Mouse (Mus musculus): ENCODE data around the gene F10. TPM values are rescaled to one million over a fixed set of nuclear protein-coding genes. Genes with fewer than 3 reads are reported as not detected.
"Not testable (repeated sequence)": the region's sequence is repeated elsewhere in the genome, so short reads cannot be mapped to it uniquely, and the experiment has no call there.

The F10 gene
- polyA plus RNA-seq, 1 experiment from 2014 or later = 111 TPM

- 64% methylated on average over 11 of the region's 11 CpGs for WGBS
- Histone ChIP-seq H3K9me3 (ENCODE audit: control insufficient read depth) (no peaks in the 10 kb centered on the region), H3K27me3 (replicated peaks; ENCODE audit: control insufficient read depth, insufficient read depth, low read length) (no peaks in the 10 kb centered on the region), H3K4me1 (replicated peaks; ENCODE audit: control insufficient read depth, insufficient read depth, low read length) (no peaks in the 10 kb centered on the region), H3K4me3 (ENCODE audit: low read depth, low read length) (no peak overlapping the region), H3K9ac (ENCODE audit: low read depth, low read length) (no peak overlapping the region), H3K4me2 (replicated peaks; ENCODE audit: low read depth) (no peak overlapping the region), H3K27ac (ENCODE audit: low read depth, low read length) (no peak overlapping the region), H3K36me3 (ENCODE audit: control insufficient read depth, insufficient read depth) (peaks cover 49% of the 10 kb centered on the region)
- ATAC-seq = no peak
- TF ChIP-seq CTCF (IDR thresholded peaks at IDR 0.05; ENCODE audit: low read depth) = no peak
Observed at GRCm38 (mm10) chr8:13073255-13073654, 36.1 kb downstream of the F10 start.

GRCm38 (mm10) chr8:13075044-13075443 is 37.9 kb downstream of the F10 start:
- no peaks in the 10 kb centered on the region for H3K27me3 ChIP-seq (replicated peaks; ENCODE audit: control insufficient read depth, insufficient read depth, low read length)
- H3K27ac ChIP-seq (ENCODE audit: low read depth, low read length) = no peak overlapping the region
- H3K4me3 ChIP-seq (ENCODE audit: low read depth, low read length) = no peak overlapping the region
- no peak for ATAC-seq
- TF ChIP-seq CTCF (IDR thresholded peaks at IDR 0.05; ENCODE audit: low read depth) = no peak
- WGBS = 85% methylated on average over 8 of the region's 8 CpGs
- peaks cover 66% of the 10 kb centered on the region for H3K36me3 ChIP-seq (ENCODE audit: control insufficient read depth, insufficient read depth)
- H3K9ac ChIP-seq (ENCODE audit: low read depth, low read length) = no peak overlapping the region
- H3K9me3 ChIP-seq (ENCODE audit: control insufficient read depth) = no peaks in the 10 kb centered on the region
- no peak overlapping the region for H3K4me2 ChIP-seq (replicated peaks; ENCODE audit: low read depth)
- H3K4me1 ChIP-seq (replicated peaks; ENCODE audit: control insufficient read depth, insufficient read depth, low read length) = no peaks in the 10 kb centered on the region

- not testable (repeated sequence) for H3K9me3 ChIP-seq (ENCODE audit: control insufficient read depth); H3K4me1 ChIP-seq (replicated peaks; ENCODE audit: control insufficient read depth, insufficient read depth, low read length); H3K27ac ChIP-seq (ENCODE audit: low read depth, low read length); H3K4me2 ChIP-seq (replicated peaks; ENCODE audit: low read depth); H3K9ac ChIP-seq (ENCODE audit: low read depth, low read length); ATAC-seq; H3K4me3 ChIP-seq (ENCODE audit: low read depth, low read length); H3K27me3 ChIP-seq (replicated peaks; ENCODE audit: control insufficient read depth, insufficient read depth, low read length)
- H3K36me3 ChIP-seq (ENCODE audit: control insufficient read depth, insufficient read depth) = peaks cover 72% of the 10 kb centered on the region
- 92% methylated on average over 1 of the region's 1 CpGs for WGBS
Observed at GRCm38 (mm10) chr8:13075579-13075978, 38.5 kb downstream of the F10 start.

GRCm38 (mm10) chr8:13077542-13077941 is 40.4 kb downstream of the F10 start:
- no peaks in the 10 kb centered on the region for H3K4me1 ChIP-seq (replicated peaks; ENCODE audit: control insufficient read depth, insufficient read depth, low read length)
- TF ChIP-seq CTCF (IDR thresholded peaks at IDR 0.05; ENCODE audit: low read depth) = no peak
- WGBS = 90% methylated on average over 7 of the region's 7 CpGs
- H3K9me3 ChIP-seq (ENCODE audit: control insufficient read depth) = no peaks in the 10 kb centered on the region
- no peak for ATAC-seq
- no peak overlapping the region for H3K4me3 ChIP-seq (ENCODE audit: low read depth, low read length)
- no peaks in the 10 kb centered on the region for H3K27me3 ChIP-seq (replicated peaks; ENCODE audit: control insufficient read depth, insufficient read depth, low read length)
- no peak overlapping the region for H3K4me2 ChIP-seq (replicated peaks; ENCODE audit: low read depth)
- H3K27ac ChIP-seq (ENCODE audit: low read depth, low read length) = no peak overlapping the region
- peaks cover 89% of the 10 kb centered on the region for H3K36me3 ChIP-seq (ENCODE audit: control insufficient read depth, insufficient read depth)
- H3K9ac ChIP-seq (ENCODE audit: low read depth, low read length) = no peak overlapping the region

GRCm38 (mm10) chr8:13104691-13105086 is 67.6 kb downstream of the F10 start:
- peak; percentile 70 for ATAC-seq
- Histone ChIP-seq H3K9me3 (ENCODE audit: control insufficient read depth) (no peaks in the 10 kb centered on the region), H3K36me3 (ENCODE audit: control insufficient read depth, insufficient read depth) (peaks cover 9% of the 10 kb centered on the region), H3K9ac (ENCODE audit: low read depth, low read length) (peak overlapping the region; percentile 81), H3K27me3 (replicated peaks; ENCODE audit: control insufficient read depth, insufficient read depth, low read length) (no peaks in the 10 kb centered on the region), H3K27ac (ENCODE audit: low read depth, low read length) (peak overlapping the region; percentile 94), H3K4me2 (replicated peaks; ENCODE audit: low read depth) (peak overlapping the region; percentile 77), H3K4me3 (ENCODE audit: low read depth, low read length) (peak overlapping the region; percentile 94), H3K4me1 (replicated peaks; ENCODE audit: control insufficient read depth, insufficient read depth, low read length) (peaks cover 7% of the 10 kb centered on the region; the same call in 1 of the 2 replicates)
- WGBS = under 1% methylated on average over 45 of the region's 45 CpGs
- no peak for TF ChIP-seq CTCF (IDR thresholded peaks at IDR 0.05; ENCODE audit: low read depth)

- 0 out of 2 replicates have a peak, but pooled peaks cover 5% of the 10 kb centered on the region for H3K36me3 ChIP-seq (ENCODE audit: control insufficient read depth, insufficient read depth)
- WGBS = under 1% methylated on average over 74 of the region's 87 CpGs
- ATAC-seq = peak; percentile 94
Observed at GRCm38 (mm10) chr8:13105087-13105881, 68.2 kb downstream of the F10 start, which contains the start of the genes Pcid2 and Cul4a. Pcid2 (minus strand) TSS chr8:13105459. Cul4a (plus strand) TSS chr8:13105621.

More at GRCm38 (mm10) chr8:13105087-13105881, 68.2 kb downstream of the F10 start, which contains the start of the genes Pcid2 and Cul4a:
- Histone ChIP-seq H3K4me2 (replicated peaks; ENCODE audit: low read depth) (peak within 1 kb of the TSS; percentile 77), H3K9me3 (ENCODE audit: control insufficient read depth) (no peaks in the 10 kb centered on the region), H3K27ac (ENCODE audit: low read depth, low read length) (peak within 1 kb of the TSS; percentile 94), H3K4me3 (ENCODE audit: low read depth, low read length) (peak within 1 kb of the TSS; percentile 94), H3K4me1 (replicated peaks; ENCODE audit: control insufficient read depth, insufficient read depth, low read length) (peaks cover 7% of the 10 kb centered on the region; the same call in 1 of the 2 replicates), H3K9ac (ENCODE audit: low read depth, low read length) (peak within 1 kb of the TSS; percentile 96), H3K27me3 (replicated peaks; ENCODE audit: control insufficient read depth, insufficient read depth, low read length) (no peaks in the 10 kb centered on the region)
- TF ChIP-seq CTCF (IDR thresholded peaks at IDR 0.05; ENCODE audit: low read depth) = peak; percentile 90

Measured in intestine, postnatal 0 days (tissue).